Mouse (Mus musculus) heart, embryonic 15.5 days (tissue): ENCODE measurements around the gene Mlh3. TPM values are rescaled to one million over a fixed set of nuclear protein-coding genes. Genes with fewer than 3 reads are reported as not detected.

ENCODE experiments used
- ATAC-seq: fragments of 200-750 bp; cut with Nextera tagmentation; replicated peaks from 2 replicates; pipeline ENCODE4 v1.8.0; 2017; ENCODE audit warnings: low read depth, moderate TSS enrichment; ENCODE audit not compliant: insufficient number of reproducible peaks, insufficient read depth, low FRiP score
- H3K27ac ChIP-seq: fragments of 300-500 bp; sonication (generic); 2 replicates; pipeline ENCODE4 v1.5.1; 2015; ENCODE audit warnings: mild to moderate bottlenecking, inconsistent platforms
- H3K27me3 ChIP-seq: fragments of 300-500 bp; sonication (generic); 2 replicates; pipeline ENCODE4 v1.6.1; 2015; ENCODE audit warnings: inconsistent platforms
- H3K36me3 ChIP-seq: fragments of 300-500 bp; sonication (generic); 2 replicates; pipeline ENCODE4 v1.6.1; 2015; ENCODE audit warnings: mild to moderate bottlenecking, inconsistent platforms
- H3K4me1 ChIP-seq: fragments of 300-500 bp; sonication (generic); replicated peaks from 2 replicates; pipeline ENCODE4 v1.6.1; 2015; ENCODE audit warnings: inconsistent platforms
- H3K4me2 ChIP-seq: fragments of 300-500 bp; sonication (generic); 2 replicates; pipeline ENCODE4 v1.6.1; 2015; ENCODE audit warnings: inconsistent platforms, mild to moderate bottlenecking, moderate library complexity
- H3K4me3 ChIP-seq: fragments of 300-500 bp; sonication (generic); 2 replicates; pipeline ENCODE4 v1.5.1; 2015; ENCODE audit warnings: mild to moderate bottlenecking, inconsistent platforms
- H3K9ac ChIP-seq: fragments of 300-500 bp; sonication (generic); 2 replicates; pipeline ENCODE4 v1.6.1; 2015; ENCODE audit warnings: mild to moderate bottlenecking, inconsistent platforms
- H3K9me3 ChIP-seq: fragments of 300-500 bp; sonication (generic); replicated peaks from 2 replicates; pipeline ENCODE4 v1.6.1; 2016; ENCODE audit warnings: inconsistent platforms
- WGBS: fragments of 180-500 bp; shearing (Covaris S2); methylation state at CpG from one replicate; pipeline ENCODE4 v1.1.7; 2015; ENCODE audit warnings: mixed read lengths; 5-methylcytosine and 5-hydroxymethylcytosine counted together
- polyA plus RNA-seq: library from polyadenylated mRNA; unstranded; fragments of >200 nt; fragmentation: Nextera tagmentation; extraction: Ambion mirVana; gene quantifications from 2 replicates; pipeline ENCODE4 v1.2.1, GENCODE M21; 2015

Mlh3 gene
- 6.2 and 6.4 TPM in 2 replicates for polyA plus RNA-seq

DNA sequence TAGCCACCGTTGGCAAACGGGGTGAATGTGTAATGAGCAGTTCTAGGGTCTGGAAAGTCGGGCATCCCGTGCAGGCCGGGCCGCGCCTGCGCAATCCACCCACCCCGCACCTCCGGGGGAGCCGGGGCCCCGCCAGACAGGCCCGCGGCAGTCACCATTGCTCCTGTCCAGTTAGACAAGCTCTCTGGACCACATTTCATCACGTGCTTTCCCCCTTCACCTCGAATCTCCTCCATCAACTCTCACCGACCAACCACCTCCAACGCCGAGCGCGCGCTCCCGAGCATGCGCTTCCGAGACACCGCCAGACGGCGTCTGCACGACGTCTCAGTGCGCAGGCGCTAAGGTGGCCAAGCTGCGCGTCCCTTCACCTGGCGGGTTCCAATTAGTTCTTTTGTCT lies at the start of gene Mlh3:
TSS of gene Mlh3 (minus strand) at position 281 of the 400 bp plus-strand sequence.
- peak within 1 kb of the TSS; percentile 71 for H3K27ac ChIP-seq
- peak within 1 kb of the TSS; percentile 73 for H3K4me2 ChIP-seq
- H3K9me3 ChIP-seq: no peaks in the 10 kb centered on the region
- H3K4me1 ChIP-seq: 0 out of 2 replicates have a peak, but pooled peaks cover 2% of the 10 kb centered on the region
- no peaks in the 10 kb centered on the region for H3K27me3 ChIP-seq
- H3K36me3 ChIP-seq: 0 out of 2 replicates have a peak, but pooled peaks cover 4% of the 10 kb centered on the region
- peak; percentile 86 for ATAC-seq
- WGBS: 1% methylated on average over 35 of the region's 35 CpGs
- H3K9ac ChIP-seq: peak within 1 kb of the TSS; percentile 68
- peak within 1 kb of the TSS; percentile 71 for H3K4me3 ChIP-seq

DNA sequence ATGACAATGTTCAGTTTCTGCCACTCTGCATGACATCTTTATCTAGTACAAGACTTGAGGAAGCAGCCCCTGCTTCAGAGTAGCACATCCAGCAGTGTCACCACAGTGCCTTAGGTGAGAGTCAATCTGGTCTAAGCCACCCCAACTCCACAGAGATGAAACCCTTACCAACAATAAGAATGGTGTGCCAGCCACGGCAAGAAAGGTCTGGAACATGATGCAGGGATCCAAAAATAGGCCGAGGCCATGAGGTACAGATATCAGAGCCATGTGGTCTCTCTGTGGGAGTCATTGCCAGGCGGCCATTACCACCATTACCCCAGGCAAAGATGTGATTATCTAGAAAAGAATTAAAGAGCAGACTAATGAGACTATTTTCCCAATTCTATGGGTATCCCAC lies 38.3 kb upstream of the Mlh3 start:
- no peaks in the 10 kb centered on the region for H3K27me3 ChIP-seq
- peaks cover 8% of the 10 kb centered on the region for H3K4me1 ChIP-seq
- peaks cover 96% of the 10 kb centered on the region for H3K36me3 ChIP-seq
- H3K27ac ChIP-seq: no peak overlapping the region
- no peak overlapping the region for H3K9ac ChIP-seq
- H3K4me2 ChIP-seq: no peak overlapping the region
- WGBS: 46% methylated on average over 3 of the region's 3 CpGs
- no peaks in the 10 kb centered on the region for H3K9me3 ChIP-seq
- ATAC-seq: no peak
- H3K4me3 ChIP-seq: no peak overlapping the region

DNA sequence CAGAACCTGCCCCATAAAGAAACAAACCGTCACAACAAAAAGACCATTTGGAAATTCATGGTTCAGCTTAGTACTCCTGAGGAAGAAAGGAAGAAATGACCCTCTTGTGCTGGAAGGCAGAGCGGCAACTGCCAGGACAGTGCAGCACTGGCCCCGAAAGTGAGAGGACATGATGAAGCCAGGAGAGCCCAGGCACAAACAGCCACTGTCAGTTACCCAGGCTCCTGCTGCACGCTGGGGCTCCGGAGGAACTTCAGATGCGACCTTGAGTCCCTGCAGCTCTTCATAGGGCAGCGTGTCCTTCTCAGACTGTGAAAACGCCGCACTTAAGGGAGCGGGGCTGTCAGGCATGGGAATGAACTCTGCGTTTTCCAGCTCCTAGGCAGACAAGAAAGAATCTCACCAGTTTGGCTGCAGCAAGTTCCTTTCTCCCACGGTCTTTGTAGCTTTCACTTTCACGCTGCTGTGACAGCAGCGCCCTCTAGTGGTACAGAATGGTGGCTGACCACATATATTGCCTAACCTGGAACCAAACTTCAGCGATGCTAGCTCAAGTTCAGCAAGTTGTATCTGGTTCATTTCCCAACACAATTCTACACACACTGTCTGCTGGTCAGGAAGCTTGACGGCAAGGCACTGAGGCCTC lies 35.0 kb upstream of the Mlh3 start:
- Histone ChIP-seq H3K4me3 (0 out of 2 replicates have a peak overlapping the region, but pooled peaks have one; percentile 25), H3K9me3 (no peaks in the 10 kb centered on the region), H3K4me2 (peak overlapping the region; percentile 53), H3K27me3 (no peaks in the 10 kb centered on the region), H3K4me1 (peaks cover 8% of the 10 kb centered on the region), H3K9ac (peak overlapping the region; percentile 47; the same call in 1 of the 2 replicates), H3K36me3 (peaks cover 94% of the 10 kb centered on the region), H3K27ac (peak overlapping the region; percentile 67)
- peak; percentile 40; the same call in 1 of the 2 replicates for ATAC-seq
- 37% methylated on average over 16 of the region's 16 CpGs for WGBS

DNA sequence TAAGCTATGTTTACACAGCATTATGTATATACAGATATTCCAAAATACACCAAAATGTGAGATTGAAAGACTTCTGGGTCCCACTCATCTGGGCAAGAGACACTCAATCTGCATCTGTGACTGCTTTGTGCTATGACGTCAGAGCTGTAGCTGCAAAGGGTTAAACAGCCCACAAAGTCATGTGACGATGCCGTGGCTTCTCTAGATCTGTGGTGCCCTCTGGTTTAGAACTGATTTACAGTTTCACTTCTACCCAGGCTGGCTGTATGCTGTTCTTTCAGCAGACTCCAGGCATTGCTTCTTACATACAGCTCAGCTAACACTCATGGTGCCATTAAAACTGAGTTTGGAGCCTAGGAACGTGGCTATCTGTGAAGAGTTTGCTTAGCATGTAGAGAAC lies 34.3 kb upstream of the Mlh3 start:
- no peak overlapping the region for H3K27ac ChIP-seq
- no peaks in the 10 kb centered on the region for H3K9me3 ChIP-seq
- H3K4me1 ChIP-seq: peaks cover 8% of the 10 kb centered on the region
- H3K9ac ChIP-seq: no peak overlapping the region
- H3K36me3 ChIP-seq: peaks cover 93% of the 10 kb centered on the region
- no peak overlapping the region for H3K4me3 ChIP-seq
- ATAC-seq: no peak
- no peak overlapping the region for H3K4me2 ChIP-seq
- 60% methylated on average over 4 of the region's 4 CpGs for WGBS
- no peaks in the 10 kb centered on the region for H3K27me3 ChIP-seq

DNA sequence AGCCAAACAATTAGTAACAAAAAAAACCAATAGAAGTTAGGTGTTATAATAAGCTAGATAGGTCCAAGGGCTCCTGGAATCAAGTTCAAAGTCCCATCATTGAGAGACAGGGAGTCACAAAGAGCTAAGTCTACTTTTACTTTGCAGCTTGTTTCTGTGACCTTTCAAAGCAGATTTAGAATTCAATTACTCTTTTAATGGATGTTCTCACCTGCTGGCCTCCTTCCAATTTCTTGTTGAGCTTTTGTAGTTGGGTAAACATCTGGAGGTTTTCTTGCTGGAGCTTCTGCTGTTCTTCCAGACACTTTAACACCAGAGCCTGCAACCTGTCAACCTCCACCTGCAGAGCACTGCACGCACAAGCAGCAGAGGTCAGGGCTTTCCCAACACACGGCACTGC lies 32.9 kb upstream of the Mlh3 start:
- WGBS: 71% methylated on average over 2 of the region's 2 CpGs
- Histone ChIP-seq H3K9ac (no peak overlapping the region), H3K4me3 (no peak overlapping the region), H3K36me3 (peaks cover 79% of the 10 kb centered on the region), H3K27me3 (no peaks in the 10 kb centered on the region), H3K27ac (no peak overlapping the region), H3K9me3 (no peaks in the 10 kb centered on the region), H3K4me1 (peaks cover 8% of the 10 kb centered on the region), H3K4me2 (no peak overlapping the region)
- no peak for ATAC-seq

DNA sequence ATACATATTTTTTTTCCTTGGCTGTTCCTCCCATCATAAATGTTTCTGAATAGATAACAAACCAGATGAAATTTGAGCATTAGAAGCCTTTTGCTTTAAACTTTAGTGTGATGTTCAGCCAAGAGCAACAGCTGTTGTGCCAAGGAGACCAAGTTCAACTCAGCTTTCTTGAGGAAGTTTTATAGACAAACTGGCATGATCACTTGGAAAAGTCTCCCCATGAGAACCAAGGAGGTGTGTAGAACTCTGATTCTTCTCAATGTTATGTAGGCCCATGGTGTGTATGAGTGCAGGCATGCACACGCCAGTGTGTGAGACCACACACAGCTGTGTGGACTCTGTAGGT lies 28.4 kb upstream of the Mlh3 start:
- Histone ChIP-seq H3K9me3 (no peaks in the 10 kb centered on the region; the same call in 1 of the 2 replicates), H3K4me1 (peaks cover 11% of the 10 kb centered on the region; the same call in 1 of the 2 replicates), H3K36me3 (peaks cover 37% of the 10 kb centered on the region), H3K27ac (no peak overlapping the region), H3K4me3 (no peak overlapping the region), H3K9ac (no peak overlapping the region), H3K4me2 (no peak overlapping the region), H3K27me3 (no peaks in the 10 kb centered on the region)
- 71% methylated on average over 1 of the region's 1 CpGs for WGBS
- ATAC-seq: no peak

DNA sequence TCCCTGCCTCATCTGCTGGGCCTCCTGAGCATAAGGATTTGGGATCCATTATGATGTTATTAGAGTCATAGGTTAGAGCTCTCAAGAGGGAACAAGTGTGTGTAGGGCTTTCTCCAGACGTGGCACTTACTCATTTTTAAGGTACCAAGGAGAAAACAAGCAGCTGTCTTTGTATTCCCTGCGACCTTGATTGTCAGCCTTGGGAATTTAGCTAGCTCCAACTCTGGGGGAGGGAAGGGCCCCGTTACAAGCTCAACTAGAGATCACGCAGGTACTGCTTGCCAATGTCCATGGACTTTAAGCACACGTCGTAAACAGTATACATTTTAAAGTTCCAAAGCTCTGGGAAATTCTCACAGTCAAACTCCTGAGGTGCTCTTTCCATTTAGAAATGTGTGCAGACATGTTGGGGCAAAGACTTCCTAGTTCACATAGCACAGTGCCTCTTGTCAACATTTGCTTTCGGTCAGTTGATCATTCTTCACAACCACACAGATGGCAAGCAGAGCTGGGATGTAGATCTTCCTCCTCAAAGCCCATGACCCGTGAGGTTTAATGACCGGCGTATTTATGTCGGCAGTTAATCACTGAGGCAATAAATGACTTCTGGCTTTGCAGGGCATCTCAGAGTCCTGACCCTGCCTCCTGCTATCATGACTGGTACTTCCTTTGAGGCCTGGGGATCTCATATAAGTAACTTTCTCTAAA lies 27.9 kb upstream of the Mlh3 start:
- Histone ChIP-seq H3K4me2 (no peak overlapping the region), H3K9ac (no peak overlapping the region), H3K27ac (peak overlapping the region; percentile 35), H3K4me1 (peaks cover 11% of the 10 kb centered on the region; the same call in 1 of the 2 replicates), H3K4me3 (no peak overlapping the region), H3K36me3 (peaks cover 33% of the 10 kb centered on the region), H3K27me3 (no peaks in the 10 kb centered on the region), H3K9me3 (no peaks in the 10 kb centered on the region; the same call in 1 of the 2 replicates)
- ATAC-seq: no peak
- WGBS: 68% methylated on average over 11 of the region's 11 CpGs

DNA sequence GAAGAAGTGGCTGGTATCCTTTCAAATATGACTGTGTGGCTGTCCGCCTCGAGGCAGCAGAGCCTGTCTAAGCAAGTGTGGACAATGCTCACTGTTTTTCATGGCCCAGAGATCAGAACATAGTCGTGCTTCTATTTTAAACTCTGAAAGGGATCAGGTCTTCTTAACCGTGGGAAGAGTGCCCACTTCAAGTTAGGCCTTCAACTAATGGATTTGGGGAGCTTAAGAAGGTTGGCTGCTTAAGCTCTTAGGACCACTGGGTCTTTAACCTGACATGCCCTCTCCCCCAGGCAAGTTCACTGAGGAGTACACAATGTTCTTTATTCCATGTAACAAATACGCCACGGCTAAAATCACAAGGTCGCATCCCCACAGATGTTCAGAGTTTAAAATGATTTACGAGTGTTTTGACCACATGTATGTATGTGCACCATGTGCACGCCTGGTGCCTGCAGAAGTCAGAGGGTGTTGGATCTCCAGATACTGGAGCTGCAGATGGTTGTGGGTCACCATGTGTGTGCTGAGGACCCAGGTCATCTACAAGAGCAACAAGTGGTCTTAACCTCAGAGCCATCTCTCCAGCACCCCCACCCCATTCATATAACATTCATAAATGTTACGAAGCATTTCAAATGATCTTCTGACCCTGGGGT lies 27.1 kb upstream of the Mlh3 start:
- 71% methylated on average over 10 of the region's 10 CpGs for WGBS
- Histone ChIP-seq H3K9me3 (no peaks in the 10 kb centered on the region; the same call in 1 of the 2 replicates), H3K36me3 (peaks cover 27% of the 10 kb centered on the region), H3K4me1 (peaks cover 12% of the 10 kb centered on the region; the same call in 1 of the 2 replicates), H3K4me2 (no peak overlapping the region), H3K27ac (no peak overlapping the region), H3K27me3 (no peaks in the 10 kb centered on the region), H3K4me3 (no peak overlapping the region), H3K9ac (no peak overlapping the region)
- ATAC-seq: no peak

DNA sequence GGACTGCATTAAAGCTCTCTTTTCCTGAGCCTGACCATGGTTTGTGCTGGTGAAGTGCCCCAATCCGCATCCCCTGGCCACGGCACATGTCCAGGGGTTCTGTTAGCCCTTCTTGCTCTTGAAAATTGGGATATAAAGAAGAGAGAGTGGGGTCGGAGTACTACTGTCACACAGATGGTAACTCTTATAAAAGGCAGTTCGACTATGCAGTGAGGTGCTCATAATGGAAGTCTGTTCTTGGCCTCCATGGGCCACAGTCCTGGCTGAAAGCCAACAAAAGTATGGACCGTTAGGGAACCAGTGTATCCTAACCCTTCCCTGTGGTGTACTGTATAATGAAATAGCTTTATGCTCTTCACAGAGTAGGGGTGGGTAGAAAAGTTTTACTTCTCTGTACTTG lies 26.5 kb upstream of the Mlh3 start:
- ATAC-seq: no peak
- Histone ChIP-seq H3K27me3 (no peaks in the 10 kb centered on the region), H3K9ac (no peak overlapping the region), H3K4me2 (no peak overlapping the region), H3K36me3 (peaks cover 22% of the 10 kb centered on the region), H3K27ac (no peak overlapping the region), H3K9me3 (no peaks in the 10 kb centered on the region; the same call in 1 of the 2 replicates), H3K4me1 (peaks cover 15% of the 10 kb centered on the region; the same call in 1 of the 2 replicates), H3K4me3 (no peak overlapping the region)
- 72% methylated on average over 5 of the region's 5 CpGs for WGBS

DNA sequence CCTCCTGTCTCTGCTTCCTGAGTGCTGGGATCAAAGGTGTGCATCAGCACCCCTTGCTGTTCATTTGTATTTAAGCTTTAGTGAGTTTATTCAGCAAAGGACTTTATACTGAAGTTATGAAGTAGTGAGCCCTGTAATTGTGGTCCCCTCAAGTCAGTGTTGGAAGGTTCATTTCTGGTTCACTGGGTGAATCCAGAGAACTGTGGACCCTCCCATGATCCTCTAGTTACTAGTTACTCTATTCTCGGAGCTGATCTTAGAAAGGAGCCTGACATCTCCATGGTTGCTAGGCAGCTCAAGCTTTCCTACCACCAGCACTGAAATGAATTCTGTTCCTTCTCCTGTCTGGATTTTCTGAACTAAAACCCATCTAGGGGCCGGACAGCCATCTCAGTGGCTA lies 25.1 kb upstream of the Mlh3 start:
- Histone ChIP-seq H3K27ac (no peak overlapping the region), H3K36me3 (peaks cover 7% of the 10 kb centered on the region), H3K4me1 (peaks cover 17% of the 10 kb centered on the region; the same call in 1 of the 2 replicates), H3K4me3 (no peak overlapping the region), H3K9me3 (no peaks in the 10 kb centered on the region; the same call in 1 of the 2 replicates), H3K27me3 (no peaks in the 10 kb centered on the region), H3K9ac (no peak overlapping the region), H3K4me2 (no peak overlapping the region)
- 79% methylated on average over 2 of the region's 2 CpGs for WGBS
- ATAC-seq: no peak

DNA sequence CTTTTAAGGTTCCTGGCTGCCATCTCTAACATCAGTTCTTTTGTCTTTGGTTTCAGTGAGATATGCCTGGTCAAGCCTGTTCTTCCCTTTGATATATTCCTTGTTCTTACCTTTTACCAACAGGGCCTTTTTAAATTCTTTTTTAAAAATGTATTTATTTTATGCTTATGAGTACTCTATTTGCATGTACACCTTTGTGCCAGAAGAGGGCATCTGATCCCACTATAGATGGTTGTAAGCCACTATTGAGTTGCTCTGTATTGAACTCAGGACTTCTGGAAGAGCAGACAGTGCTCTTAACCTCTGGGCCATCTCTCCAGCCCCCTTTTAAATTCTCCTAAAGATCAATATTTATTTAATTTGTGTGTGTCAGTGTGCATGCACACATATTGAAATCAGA lies 22.5 kb upstream of the Mlh3 start:
- Histone ChIP-seq H3K36me3 (no peaks in the 10 kb centered on the region), H3K27me3 (no peaks in the 10 kb centered on the region), H3K4me3 (no peak overlapping the region), H3K27ac (no peak overlapping the region), H3K9ac (no peak overlapping the region), H3K4me1 (peaks cover 35% of the 10 kb centered on the region), H3K9me3 (no peaks in the 10 kb centered on the region; the same call in 1 of the 2 replicates), H3K4me2 (no peak overlapping the region)
- no peak for ATAC-seq
